Mouse (Mus musculus): ENCODE measurements around the gene Rad9b. TPM values are rescaled to one million over a fixed set of nuclear protein-coding genes. Genes with fewer than 3 reads are reported as not detected.

The Rad9b gene
- polyA plus RNA-seq, 1 experiment from 2014 or later: 17.1 TPM

- under 1% methylated on average over 57 of the region's 57 CpGs for whole genome bisulfite sequencing
- Histone ChIP-seq H3K27ac (peak overlapping the region; percentile 12; the same call in 1 of the 2 replicates), H3K9ac (peak overlapping the region; percentile 96), H3K4me3 (peak overlapping the region; percentile 97), H3K36me3 (peaks cover 5% of the 10 kb centered on the region), H3K9me3 (no peaks in the 10 kb centered on the region), H3K27me3 (no peaks in the 10 kb centered on the region), H3K4me2 (peak overlapping the region; percentile 79), H3K4me1 (peaks cover 9% of the 10 kb centered on the region)
- ATAC-seq (ENCODE audit: insufficient number of reproducible peaks, insufficient read depth, low FRiP score, low TSS enrichment, low read depth): peak; percentile 61
These were observed 547 bp upstream of the Rad9b start for GRCm38 (mm10) chr5:122354492-122355067.

DNA sequence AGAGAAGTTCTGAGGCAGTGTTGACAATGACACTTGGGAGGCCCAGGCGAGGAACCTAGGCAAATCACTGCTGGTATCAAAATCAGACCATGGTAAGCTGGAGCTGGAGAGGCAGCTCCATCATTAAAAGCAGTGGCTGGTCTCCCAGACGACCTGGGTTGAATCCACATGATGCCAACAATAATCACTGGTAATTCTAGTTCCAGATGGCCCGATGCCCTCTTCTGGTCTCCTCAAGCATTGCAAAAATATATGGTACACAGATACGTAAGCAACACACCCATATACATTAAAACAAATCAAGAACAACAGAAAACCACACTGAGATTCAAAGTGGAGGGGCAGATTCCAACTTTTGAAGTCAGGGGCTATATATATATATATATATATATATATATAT is 8.3 kb downstream of the Rad9b start:
- no peaks in the 10 kb centered on the region for H3K9me3 ChIP-seq
- WGBS: 73% methylated on average over 4 of the region's 4 CpGs
- H3K27me3 ChIP-seq: no peaks in the 10 kb centered on the region
- no peak overlapping the region for H3K4me2 ChIP-seq
- H3K27ac ChIP-seq: no peak overlapping the region
- no peak overlapping the region for H3K9ac ChIP-seq
- H3K4me1 ChIP-seq: no peaks in the 10 kb centered on the region
- no peak overlapping the region for H3K4me3 ChIP-seq
- no peak for ATAC-seq (ENCODE audit: insufficient number of reproducible peaks, insufficient read depth, low FRiP score, low TSS enrichment, low read depth)
- H3K36me3 ChIP-seq: no peaks in the 10 kb centered on the region

GRCm38 (mm10) chr5:122344260-122344659 is 9.8 kb downstream of the Rad9b start:
- no peak overlapping the region for H3K9ac ChIP-seq
- ATAC-seq (ENCODE audit: insufficient number of reproducible peaks, insufficient read depth, low FRiP score, low TSS enrichment, low read depth): no peak
- 7% methylated on average over 5 of the region's 5 CpGs for WGBS

GRCm38 (mm10) chr5:122343768-122344167 is 10.3 kb downstream of the Rad9b start:
- H3K36me3 ChIP-seq: peaks cover 3% of the 10 kb centered on the region; the same call in 1 of the 2 replicates
- H3K4me3 ChIP-seq: no peak overlapping the region
- H3K4me2 ChIP-seq: no peak overlapping the region
- H3K4me1 ChIP-seq: no peaks in the 10 kb centered on the region
- ATAC-seq (ENCODE audit: insufficient number of reproducible peaks, insufficient read depth, low FRiP score, low TSS enrichment, low read depth): no peak
- H3K27ac ChIP-seq: no peak overlapping the region
- H3K9me3 ChIP-seq: no peaks in the 10 kb centered on the region
- H3K27me3 ChIP-seq: no peaks in the 10 kb centered on the region
- 56% methylated on average over 7 of the region's 7 CpGs for WGBS
- no peak overlapping the region for H3K9ac ChIP-seq

More at GRCm38 (mm10) chr5:122344260-122344659, 9.8 kb downstream of the Rad9b start:
- H3K4me3 ChIP-seq: no peak overlapping the region
- H3K4me2 ChIP-seq: no peak overlapping the region
- H3K27ac ChIP-seq: no peak overlapping the region
- peaks cover 3% of the 10 kb centered on the region; the same call in 1 of the 2 replicates for H3K36me3 ChIP-seq
- H3K9me3 ChIP-seq: no peaks in the 10 kb centered on the region
- no peaks in the 10 kb centered on the region for H3K4me1 ChIP-seq
- H3K27me3 ChIP-seq: no peaks in the 10 kb centered on the region

GRCm38 (mm10) chr5:122342874-122343273 is 11.2 kb downstream of the Rad9b start:
- Histone ChIP-seq H3K27me3 (no peaks in the 10 kb centered on the region), H3K9me3 (no peaks in the 10 kb centered on the region), H3K4me3 (no peak overlapping the region), H3K27ac (no peak overlapping the region), H3K4me1 (no peaks in the 10 kb centered on the region), H3K36me3 (peaks cover 3% of the 10 kb centered on the region; the same call in 1 of the 2 replicates), H3K4me2 (no peak overlapping the region), H3K9ac (no peak overlapping the region)
- ATAC-seq (ENCODE audit: insufficient number of reproducible peaks, insufficient read depth, low FRiP score, low TSS enrichment, low read depth): no peak
- WGBS: 82% methylated on average over 1 of the region's 1 CpGs

DNA sequence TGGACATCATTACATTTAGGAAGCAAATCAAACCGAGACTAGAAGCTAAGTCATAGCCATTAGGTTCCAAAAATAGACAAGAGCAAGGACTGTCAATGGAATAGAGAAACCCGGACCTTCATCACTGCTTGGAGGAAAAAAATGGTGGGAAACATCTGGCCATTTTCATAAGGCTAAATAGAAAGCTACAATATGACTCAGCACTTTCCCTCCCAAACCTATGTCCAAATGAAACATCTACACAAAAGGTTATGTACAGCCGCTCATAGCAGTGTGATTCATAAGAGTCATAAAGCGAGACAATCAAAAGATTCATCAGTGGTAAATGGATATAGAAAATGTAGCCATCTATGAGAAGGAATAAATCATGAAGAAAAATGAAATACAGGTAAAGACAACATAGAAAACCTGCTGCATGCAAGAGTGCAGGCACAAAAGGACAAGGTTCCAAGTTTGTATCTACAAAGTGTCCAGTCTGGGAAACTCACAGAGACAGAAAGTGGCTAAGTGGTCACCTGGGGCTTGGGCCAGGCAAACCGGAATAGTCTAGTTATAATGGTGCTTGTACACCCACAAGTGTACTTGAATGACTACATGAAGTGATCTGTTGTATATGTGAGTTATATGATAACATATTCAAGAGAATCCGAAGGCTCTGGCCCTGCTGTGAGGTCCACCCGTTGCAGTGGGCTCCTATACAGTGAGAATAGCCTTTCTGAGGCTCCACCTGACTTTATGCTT is 17.3 kb downstream of the Rad9b start:
- Histone ChIP-seq H3K36me3 (peaks cover 3% of the 10 kb centered on the region; the same call in 1 of the 2 replicates), H3K9me3 (no peaks in the 10 kb centered on the region), H3K4me1 (no peaks in the 10 kb centered on the region), H3K27ac (no peak overlapping the region), H3K4me2 (no peak overlapping the region), H3K4me3 (no peak overlapping the region), H3K27me3 (no peaks in the 10 kb centered on the region), H3K9ac (no peak overlapping the region)
- ATAC-seq (ENCODE audit: insufficient number of reproducible peaks, insufficient read depth, low FRiP score, low TSS enrichment, low read depth): no peak
- WGBS: 89% methylated on average over 7 of the region's 7 CpGs

GRCm38 (mm10) chr5:122334682-122335081 is 19.4 kb downstream of the Rad9b start:
- Histone ChIP-seq H3K27me3 (no peaks in the 10 kb centered on the region), H3K4me2 (no peak overlapping the region), H3K9me3 (no peaks in the 10 kb centered on the region), H3K27ac (no peak overlapping the region), H3K4me1 (no peaks in the 10 kb centered on the region), H3K36me3 (no peaks in the 10 kb centered on the region), H3K4me3 (no peak overlapping the region), H3K9ac (no peak overlapping the region)
- no peak for ATAC-seq (ENCODE audit: insufficient number of reproducible peaks, insufficient read depth, low FRiP score, low TSS enrichment, low read depth)
- whole genome bisulfite sequencing: 75% methylated on average over 3 of the region's 3 CpGs

DNA sequence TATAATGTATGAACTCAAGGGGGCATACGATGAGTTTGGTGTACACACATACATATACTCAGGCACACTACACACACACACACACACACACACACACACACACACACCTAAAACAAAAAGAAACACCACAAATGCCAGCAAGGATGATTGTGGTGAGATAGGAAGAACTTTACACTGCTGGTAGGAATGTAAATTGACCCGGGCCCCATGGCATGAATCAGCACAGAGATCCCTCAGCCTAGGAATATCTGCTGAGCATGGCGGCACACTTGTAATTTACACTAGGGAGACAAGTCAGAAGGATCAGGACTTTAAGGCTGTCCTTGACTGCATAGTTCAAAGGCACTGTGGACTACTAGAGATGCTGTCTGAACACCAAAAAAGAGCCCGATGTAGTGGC is 23.8 kb downstream of the Rad9b start:
- Histone ChIP-seq H3K27me3 (no peaks in the 10 kb centered on the region), H3K9me3 (no peaks in the 10 kb centered on the region), H3K27ac (no peak overlapping the region), H3K9ac (no peak overlapping the region), H3K36me3 (peaks cover 24% of the 10 kb centered on the region), H3K4me3 (no peak overlapping the region), H3K4me2 (no peak overlapping the region), H3K4me1 (no peaks in the 10 kb centered on the region)
- ATAC-seq (ENCODE audit: insufficient number of reproducible peaks, insufficient read depth, low FRiP score, low TSS enrichment, low read depth): no peak
- WGBS: 82% methylated on average over 4 of the region's 4 CpGs

- Histone ChIP-seq H3K4me1 (no peaks in the 10 kb centered on the region), H3K9ac (no peak overlapping the region), H3K27me3 (no peaks in the 10 kb centered on the region), H3K36me3 (peaks cover 43% of the 10 kb centered on the region), H3K4me3 (no peak overlapping the region), H3K4me2 (no peak overlapping the region), H3K27ac (no peak overlapping the region), H3K9me3 (no peaks in the 10 kb centered on the region)
- ATAC-seq (ENCODE audit: insufficient number of reproducible peaks, insufficient read depth, low FRiP score, low TSS enrichment, low read depth): no peak
- 91% methylated on average over 3 of the region's 3 CpGs for WGBS
These were observed 26.8 kb downstream of the Rad9b start for GRCm38 (mm10) chr5:122327283-122327682.

GRCm38 (mm10) chr5:122325477-122325876 is 28.6 kb downstream of the Rad9b start:
- WGBS: 90% methylated on average over 8 of the region's 8 CpGs
- no peak for ATAC-seq (ENCODE audit: insufficient number of reproducible peaks, insufficient read depth, low FRiP score, low TSS enrichment, low read depth)
- Histone ChIP-seq H3K4me1 (no peaks in the 10 kb centered on the region), H3K36me3 (peaks cover 58% of the 10 kb centered on the region), H3K9me3 (no peaks in the 10 kb centered on the region), H3K4me3 (no peak overlapping the region), H3K4me2 (no peak overlapping the region), H3K27me3 (no peaks in the 10 kb centered on the region), H3K27ac (no peak overlapping the region), H3K9ac (no peak overlapping the region)

- H3K4me3 ChIP-seq: no peak overlapping the region
- H3K9ac ChIP-seq: no peak overlapping the region
- H3K4me2 ChIP-seq: no peak overlapping the region
- H3K27ac ChIP-seq: no peak overlapping the region
- ATAC-seq (ENCODE audit: insufficient number of reproducible peaks, insufficient read depth, low FRiP score, low TSS enrichment, low read depth): no peak
- peaks cover 64% of the 10 kb centered on the region for H3K36me3 ChIP-seq
- no peaks in the 10 kb centered on the region for H3K9me3 ChIP-seq
- 89% methylated on average over 23 of the region's 23 CpGs for WGBS
- no peaks in the 10 kb centered on the region for H3K4me1 ChIP-seq
- no peaks in the 10 kb centered on the region for H3K27me3 ChIP-seq
These were observed 29.2 kb downstream of the Rad9b start for GRCm38 (mm10) chr5:122324608-122325431.
